Mouse (Mus musculus) retina, postnatal 1 day (tissue): ENCODE measurements around the gene Bmpr1b.
"Not testable (repeated sequence)": the region's sequence is repeated elsewhere in the genome, so short reads cannot be mapped to it uniquely, and the experiment has no call there.

ENCODE experiments used
- DNase-seq: peaks from one replicate; pipeline ENCODE4 v3.0.0-alpha.2; 2012

The Bmpr1b gene

DNA sequence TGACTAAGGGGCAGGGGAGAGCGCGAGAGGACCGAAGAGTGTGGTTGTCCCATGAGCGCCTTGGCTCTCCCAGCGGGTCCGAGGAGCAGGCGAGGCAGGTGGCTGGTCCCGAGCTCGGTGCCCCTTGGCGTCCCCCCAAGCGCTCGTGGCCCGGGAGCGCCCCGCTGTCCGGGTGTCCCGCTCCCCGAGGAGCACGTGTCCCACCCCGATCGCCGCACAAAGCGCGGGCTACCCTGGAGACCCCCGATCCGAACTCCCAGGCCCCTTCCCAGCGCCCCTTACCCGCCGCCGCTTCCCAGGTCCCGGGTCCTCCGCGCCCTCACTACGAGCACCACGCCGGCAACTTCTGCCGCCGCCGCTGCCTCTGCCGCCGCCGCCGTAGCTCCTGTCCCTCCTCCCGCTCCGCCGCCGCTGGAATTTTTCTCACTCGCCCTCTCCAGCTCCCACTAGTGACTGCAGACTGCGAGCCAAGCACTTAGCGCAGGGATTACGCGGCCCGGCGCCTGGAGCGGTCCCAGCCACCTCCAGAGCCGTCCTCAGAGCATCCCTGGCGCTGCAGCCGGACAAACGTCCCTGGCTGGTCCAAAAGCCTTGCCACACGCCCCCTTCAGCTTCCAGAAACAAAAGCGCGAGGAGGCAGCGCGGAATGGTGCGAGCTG, at the start of gene Bmpr1b:
TSS of gene Bmpr1b (minus strand) at position 563 of the 659 bp plus-strand sequence.
- DNase-seq = peak; percentile 91

DNA sequence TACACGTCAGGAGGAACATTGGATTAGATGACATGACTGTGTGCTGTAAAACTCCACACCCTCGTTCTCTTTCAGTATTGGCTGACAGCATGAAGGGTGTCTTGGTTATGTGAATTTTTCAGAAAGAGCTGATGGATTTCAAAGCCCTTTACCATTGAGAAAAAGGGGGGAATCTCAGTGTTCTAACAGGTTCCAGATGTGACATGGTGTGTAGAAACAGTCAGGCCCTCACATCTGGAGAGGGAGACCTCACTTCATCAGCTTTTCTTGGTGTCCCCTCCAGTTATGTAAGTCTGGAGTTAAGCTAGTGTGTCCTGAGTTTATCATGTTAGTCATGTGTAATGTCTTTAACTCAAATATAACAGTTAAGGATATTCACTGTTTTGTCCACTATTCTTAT, 43.6 kb upstream of the Bmpr1b start:
- DNase-seq = no peak

DNA sequence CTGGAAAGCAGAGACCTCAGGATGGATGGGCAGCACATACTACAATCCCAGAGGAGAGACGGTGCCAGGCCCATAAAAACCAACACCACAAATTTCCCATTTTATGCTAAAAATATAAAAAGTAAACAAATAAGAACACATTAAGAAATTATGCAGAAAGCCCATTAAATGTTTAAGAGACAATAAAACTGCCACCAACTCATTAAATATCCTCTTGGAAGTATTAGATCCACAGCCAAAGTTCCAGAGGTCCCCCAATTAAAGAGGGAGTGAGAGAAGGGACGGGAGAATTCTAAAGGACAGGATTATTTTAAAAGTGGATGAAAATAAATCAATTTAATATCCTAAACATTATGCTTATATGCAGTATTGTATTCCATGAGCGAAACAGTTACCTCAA, 43.0 kb upstream of the Bmpr1b start:
- DNase-seq = no peak

DNA sequence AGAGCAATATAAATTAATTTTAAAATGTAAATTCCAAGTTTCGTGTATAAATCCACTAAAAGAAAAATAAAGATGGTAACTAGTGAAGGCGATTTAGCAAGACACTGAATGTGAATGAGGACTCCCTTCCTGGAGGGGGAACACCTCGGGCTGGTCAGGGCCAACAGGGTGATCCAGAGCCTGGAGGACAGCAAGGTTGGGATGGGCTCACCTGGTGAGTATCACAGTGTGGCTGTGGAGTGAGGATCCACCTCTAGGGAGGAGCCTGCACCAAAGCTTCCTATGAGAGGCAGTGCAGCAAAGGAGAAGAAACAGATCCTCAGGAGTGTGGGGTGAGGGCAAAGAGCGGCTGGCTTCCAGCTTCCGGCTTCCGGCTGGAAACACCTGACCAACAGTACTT, 40.8 kb upstream of the Bmpr1b start:
- DNase-seq = no peak

DNA sequence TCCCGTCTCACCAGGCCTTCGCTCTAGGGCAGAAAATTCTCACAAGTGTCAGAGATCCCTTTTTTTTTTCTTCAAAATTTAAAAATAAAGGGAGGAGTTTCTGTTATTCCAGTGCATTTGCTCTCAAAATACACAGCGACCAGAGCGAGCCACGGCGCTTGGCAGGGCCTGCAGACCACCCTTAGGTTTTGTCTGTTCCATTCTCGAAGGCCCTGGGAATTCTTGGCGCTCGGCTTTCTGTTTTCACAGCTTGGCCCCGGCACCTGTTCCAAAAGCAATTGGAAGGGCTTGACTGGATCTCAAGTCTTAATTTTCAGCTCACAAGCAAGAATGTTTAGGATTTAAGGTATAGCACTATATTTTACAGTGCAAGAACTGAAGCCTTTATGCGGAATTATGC, 39.8 kb upstream of the Bmpr1b start:
- no peak for DNase-seq

DNA sequence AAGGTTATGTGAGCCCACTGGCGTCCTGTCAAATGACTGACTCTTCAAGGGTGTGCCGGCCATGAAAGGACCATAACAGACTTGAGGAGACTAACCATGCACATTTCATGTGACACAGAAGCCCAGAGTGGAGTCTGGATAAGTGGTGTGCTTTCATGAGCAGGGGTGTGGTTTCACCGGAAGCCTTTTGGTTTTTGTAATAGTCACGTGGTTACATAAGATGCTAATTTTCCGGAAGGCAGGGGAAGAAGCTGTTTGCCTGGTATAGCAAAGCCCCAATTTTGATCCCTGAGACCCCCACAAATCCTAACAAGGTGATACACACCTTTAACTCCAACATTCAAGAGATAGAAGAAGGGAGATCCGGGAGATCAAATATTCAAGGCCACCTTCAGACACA, 38.3 kb upstream of the Bmpr1b start:
- no peak for DNase-seq

DNA sequence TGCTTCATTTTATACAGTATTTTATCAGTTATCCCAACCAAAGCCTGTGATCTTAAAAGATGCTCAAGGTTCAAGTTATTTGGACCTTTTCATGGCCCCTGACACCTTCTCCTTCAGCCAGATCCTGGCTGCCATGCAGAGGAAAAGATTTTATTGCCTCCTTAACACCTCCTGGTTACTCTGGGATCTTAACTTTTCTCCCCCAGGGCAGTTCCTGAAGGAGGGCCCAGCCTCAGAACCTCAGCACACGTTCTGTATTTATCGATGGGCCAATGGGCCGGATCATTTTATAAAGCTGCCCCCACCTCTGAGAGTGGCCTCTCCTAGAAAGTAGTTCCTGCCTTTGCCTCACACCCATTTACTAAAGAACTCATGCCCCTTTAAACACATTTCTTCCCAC, 37.1 kb upstream of the Bmpr1b start:
- no peak for DNase-seq

DNA sequence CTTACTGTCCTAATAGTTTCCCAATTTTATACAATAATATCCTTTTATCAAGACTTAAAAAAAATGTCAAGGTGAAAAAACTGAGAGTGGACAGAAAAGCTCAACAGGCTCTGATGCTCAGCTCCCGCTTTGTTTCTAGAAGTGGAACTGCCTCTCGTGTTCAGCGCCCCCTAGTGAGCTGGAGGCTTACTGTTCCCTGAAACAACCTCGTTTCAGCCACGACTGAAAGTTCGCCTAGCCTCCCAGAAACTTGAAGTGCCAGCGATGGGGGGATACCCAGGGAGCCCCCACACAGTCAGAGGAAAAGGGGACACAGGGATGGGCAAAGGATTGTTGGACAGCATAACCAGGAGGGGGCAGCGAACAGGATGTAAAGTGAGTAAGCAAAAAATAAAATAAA, 26.9 kb upstream of the Bmpr1b start:
- no peak for DNase-seq

DNA sequence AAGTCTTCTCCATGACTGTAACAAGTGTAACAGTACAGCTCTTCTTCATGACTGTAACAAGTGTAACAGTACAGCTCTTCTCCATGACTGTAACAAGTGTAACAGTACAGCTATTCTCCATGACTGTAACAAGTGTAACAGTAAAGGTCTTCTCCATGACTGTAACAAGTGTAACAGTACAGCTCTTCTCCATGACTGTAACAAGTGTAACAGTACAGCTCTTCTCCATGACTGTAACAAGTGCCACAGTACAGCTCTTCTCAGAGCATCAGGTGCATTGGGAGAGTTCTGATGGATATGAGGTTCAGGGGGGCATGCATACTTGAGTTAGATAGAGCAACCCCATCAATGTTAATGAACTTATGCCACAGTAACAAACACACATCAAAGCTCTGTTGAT, 22.4 kb upstream of the Bmpr1b start:
- not testable (repeated sequence) for DNase-seq

DNA sequence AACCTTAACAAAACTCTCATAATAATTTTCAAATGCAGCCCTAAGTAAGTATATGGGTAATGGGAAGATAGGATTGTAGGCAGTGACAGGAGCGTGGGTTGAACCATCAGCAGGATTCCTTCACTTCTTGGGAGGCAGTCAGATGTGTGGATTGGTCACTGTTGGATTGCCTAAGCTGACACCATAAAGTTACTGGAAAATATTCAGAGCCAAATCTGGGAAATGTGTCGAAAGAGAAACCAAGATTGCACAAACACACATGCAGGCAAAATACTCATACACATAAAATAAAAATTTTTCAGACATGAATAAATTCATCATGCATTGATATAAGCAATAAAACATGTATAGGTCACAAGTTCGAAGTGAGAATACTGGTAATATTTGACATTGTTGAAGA, 17.3 kb upstream of the Bmpr1b start:
- DNase-seq = no peak

DNA sequence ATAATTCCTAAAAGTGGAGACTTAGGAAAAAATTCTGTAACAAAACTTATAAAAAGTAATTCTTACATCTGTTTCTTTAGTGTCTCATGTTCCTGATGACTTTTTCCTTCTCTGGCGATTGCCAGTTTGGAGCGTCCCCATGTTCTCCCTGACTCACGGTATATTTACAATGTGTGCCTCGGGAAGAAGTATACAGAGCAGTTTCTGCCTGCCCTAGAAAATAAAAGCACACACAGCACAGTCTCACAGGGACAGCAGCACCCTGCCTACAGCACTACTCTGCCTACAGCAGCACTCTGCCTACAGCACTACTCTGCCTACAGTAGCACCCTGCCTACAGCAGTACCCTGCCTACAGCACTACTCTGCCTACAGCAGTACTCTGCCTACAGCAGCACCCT, 4.8 kb upstream of the Bmpr1b start:
- no peak for DNase-seq

DNA sequence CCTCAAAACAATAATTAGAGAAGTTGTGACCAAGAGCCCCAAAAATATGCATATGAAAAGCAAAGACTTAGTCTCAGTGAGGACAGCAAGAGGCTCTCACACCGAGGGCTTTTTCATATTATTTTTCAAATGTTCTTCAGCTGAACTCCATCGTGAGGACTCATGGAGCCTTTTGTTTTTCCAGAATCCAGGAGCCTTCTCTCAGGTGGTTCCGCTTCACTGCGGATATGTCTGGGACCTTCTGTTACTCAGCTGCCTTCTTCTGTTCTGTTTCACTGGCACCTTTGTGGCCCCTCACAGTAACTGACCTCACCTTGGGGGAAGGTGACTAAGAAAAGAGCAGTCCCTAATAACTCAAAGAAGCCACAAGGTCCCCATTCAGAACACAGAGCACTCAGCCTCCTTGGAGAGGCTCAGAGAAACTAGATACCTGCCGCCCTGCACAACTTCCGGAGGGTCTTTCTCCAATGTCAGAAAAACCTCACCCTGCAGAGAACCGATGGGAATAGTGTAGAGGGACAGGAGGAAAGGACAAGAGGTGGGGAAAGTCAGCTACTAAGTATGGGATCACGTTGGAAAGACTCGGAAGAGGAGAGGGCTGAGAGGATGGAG, 868 bp downstream of the Bmpr1b start:
- no peak for DNase-seq

DNA sequence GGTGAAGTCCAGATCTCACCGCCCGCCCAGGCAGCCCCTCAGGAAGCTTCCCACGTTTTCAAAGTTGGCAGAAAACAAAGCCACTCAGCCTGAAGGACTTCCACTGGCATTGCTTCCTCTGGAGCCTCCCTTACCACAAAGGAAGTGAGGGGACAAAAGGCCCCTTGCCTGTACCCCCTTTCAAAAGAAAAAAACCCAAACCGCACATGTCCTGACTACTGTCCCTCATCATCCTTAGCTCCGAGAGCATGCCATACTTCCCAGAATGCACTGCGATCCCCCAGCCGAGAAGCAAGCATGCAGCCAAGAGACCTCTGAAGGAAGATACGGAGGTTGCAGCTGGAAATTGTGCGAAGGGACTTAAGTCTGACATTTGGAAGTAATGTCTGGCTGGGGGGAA, 4.2 kb downstream of the Bmpr1b start:
- DNase-seq = no peak

DNA sequence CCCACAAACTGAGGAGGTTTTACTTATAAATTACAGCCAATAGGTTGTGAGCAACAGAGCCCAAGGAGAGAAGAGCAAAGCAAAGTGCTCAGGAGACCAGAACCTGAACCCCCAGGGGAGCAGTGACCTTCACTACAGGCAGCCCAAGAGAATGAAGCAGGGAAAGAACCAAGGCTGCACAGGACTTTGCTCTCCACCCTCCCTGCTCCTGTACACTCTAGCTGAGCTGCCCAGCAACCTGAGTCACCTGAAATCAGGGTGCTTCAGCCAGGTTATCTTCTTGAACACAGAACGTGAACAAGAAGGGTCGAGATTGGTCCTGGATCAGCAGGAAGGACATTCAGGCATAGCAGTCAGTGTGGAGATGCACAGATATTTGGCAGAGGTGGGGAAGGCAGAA, 5.3 kb downstream of the Bmpr1b start:
- no peak for DNase-seq

DNA sequence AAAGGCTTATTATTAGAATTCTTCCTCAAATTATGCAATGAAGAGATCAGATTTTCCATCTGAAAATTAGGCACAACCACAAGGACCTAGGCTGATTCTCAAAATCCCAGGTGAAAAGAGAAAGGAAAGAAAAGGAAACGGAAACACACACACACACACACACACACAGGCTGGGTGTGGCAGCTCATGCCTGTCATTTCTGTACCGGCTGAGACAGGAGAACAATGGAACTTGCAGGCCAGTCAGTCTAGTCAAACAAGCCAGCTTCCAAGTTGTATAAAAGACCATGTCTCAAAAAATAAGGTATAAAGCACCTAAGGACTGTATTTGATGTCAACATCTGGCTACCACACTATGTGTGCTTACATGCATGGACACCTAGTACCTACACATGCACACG, 7.8 kb downstream of the Bmpr1b start:
- DNase-seq = no peak

DNA sequence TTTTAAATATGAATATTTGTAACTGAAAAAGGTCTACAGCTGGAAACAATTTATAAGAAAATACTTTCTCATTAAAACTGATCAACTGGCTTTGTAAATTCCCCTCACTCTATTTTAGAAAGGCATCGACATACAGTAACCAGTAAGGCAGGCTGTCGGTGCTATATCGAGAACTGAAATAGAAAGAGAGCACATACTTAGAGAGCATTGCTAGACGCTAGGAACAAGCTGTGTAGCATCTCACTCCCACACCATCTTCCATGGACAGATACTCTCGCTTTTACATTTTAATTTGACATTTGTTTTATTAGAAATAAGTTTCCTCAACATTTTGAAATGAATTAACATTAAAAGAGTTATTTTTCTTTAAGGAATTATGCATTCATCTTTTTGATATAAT, 17.2 kb downstream of the Bmpr1b start:
- DNase-seq = no peak

DNA sequence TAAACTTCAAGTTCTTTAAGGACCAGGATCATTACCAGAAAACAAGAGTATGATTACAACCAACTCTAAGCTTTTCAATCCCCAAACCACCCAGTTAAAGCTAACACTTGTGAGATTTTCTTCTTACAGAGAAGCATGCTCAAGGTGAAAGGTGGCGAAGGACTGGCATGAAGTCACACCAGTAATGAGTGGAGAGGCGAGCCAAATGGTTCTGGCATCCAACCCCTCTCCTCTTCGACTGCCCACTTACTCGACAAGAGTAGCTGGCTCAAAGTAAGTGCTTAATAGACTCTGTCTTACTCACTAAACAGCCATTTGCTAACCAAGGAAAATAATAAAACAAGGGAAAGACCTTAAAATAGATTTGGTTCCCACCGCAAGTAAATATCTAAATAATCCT, 30.4 kb downstream of the Bmpr1b start:
- DNase-seq = no peak

DNA sequence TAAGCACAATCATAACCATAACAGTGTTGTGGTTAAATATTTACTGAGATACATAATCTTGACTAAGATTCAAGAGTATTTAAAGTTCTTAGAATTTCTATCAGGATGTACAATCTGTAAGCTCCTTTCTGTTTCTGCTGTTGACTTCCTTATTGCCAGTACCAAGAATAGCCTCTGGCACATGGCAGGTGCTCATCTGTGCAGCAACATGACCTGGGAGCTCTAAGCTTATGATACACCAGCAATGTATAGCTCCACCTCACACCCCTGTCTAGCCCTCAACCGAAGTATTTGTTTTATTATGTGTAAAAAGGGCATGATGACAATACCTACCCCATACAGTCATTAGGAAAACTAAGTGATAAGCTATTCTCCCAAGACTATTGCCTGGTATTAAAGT, 42.8 kb downstream of the Bmpr1b start:
- no peak for DNase-seq

DNA sequence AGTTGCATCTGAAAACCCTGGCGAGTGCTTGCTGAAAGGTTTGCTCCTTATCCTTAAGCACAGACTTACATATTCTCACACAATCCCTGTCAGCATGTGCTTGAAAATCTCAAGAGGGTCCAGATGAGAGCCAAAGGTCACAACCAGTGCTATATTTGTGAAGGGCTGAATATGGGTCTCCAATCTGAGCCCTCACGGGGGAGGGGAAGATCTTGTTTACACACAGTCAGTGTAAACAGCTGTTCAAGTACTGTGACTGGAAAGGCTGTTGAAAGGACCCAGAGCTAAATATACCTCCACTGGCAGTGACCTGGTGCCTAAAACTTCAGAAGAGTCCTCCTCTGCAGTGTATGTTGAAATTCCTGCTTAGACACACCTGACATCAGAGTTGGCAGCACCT, 43.7 kb downstream of the Bmpr1b start:
- DNase-seq = peak; percentile 11

DNA sequence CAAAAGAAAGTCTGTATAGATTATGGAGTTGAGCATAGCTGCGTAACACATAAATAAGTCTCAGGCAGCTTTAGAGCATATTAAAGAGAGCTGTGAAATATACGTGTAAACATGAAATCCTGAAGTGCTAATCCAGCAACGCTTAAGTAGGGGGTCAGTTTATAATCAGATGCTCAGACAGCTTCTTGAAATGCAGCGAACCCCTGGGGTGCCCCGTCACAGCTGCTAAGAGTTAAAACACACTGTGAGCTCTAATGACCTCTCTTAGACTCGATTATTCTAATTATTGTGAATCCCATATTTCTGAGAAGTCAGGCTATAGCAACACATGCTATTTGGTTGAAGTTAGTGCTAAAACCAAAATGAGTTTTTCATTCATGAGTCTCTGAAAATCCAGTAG, 45.0 kb downstream of the Bmpr1b start:
- DNase-seq = peak; percentile 25

DNA sequence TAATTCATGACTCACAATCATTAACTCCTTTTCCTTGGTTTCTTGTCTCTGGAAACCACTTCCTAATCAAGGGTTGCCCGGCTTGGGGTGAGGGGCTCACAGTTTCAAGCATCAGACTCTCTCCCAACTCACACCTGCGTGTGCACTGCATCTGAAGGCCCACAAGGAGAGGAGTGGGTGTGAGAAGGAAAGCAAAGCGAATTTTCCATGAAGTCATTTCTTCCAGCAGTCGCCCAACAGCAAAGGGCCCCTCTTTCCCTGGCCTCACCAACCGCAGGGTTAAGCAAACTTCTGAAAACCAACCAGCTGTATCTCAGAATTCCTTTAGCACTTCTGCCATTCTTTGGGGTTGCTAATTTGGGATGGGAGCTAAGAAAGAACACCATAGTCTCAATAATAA, 46.8 kb downstream of the Bmpr1b start:
- no peak for DNase-seq

DNA sequence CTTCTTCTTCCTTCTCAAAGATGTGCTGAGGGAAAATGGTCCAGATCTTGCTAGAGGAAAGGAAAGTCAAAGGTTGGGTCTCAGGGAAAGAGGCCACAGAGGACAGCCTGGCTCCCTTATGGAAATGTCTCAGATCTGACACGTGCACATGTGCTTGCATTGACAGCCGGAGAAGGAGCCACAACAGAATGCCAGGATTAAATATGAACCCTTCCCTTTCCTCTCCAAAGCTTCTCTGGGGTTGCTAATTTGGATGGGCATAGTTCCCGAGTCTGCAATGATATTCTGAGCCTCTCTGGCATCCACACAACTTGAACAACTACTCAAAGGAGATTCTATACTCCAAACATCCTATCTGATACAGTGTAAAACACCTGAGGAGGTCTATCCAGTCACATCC, 48.4 kb downstream of the Bmpr1b start:
- DNase-seq = no peak

DNA sequence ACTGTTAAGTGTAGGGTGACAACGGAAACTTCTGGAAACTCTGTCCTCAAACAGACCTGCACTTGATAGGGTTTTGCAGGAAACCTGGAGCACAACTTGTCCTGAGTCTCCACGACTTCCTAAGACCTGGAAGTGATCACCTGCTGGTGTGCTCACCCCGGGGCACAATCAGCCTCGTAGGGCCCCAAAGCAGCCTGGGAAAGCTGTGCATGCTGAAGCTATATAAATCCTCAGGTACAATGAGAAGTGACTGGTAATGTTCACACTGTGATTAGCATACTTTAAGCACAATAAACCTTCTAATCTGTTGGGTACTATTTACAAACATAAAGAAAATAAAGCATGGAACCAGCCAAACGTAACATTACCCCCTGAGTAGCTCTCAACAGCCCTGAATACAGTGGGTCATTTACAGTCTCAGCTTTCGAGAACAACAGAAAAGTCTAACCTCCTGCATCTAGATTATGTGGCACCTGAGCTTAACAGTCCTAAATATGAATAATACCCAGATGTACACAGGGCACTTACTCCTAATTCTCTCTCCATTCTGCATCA, 54.4 kb downstream of the Bmpr1b start:
- DNase-seq = no peak

DNA sequence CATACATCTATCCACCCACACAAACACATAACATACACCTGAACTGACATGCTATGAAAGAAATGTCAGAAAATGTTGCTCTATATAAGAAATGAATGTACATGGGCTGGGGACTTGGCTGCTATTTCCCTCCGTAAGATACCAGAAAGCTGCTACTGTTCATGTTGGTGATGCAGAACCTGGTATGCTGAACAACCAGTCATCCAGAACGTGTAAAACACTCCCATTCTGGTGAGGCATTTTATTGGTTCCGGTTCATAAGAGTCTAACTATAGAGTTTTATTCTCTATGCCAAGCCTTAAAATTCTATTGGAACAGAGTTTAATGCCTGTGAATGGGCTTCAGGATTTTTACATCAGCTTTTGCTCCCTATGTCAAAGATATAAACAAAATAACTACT, 55.0 kb downstream of the Bmpr1b start:
- DNase-seq = no peak

DNA sequence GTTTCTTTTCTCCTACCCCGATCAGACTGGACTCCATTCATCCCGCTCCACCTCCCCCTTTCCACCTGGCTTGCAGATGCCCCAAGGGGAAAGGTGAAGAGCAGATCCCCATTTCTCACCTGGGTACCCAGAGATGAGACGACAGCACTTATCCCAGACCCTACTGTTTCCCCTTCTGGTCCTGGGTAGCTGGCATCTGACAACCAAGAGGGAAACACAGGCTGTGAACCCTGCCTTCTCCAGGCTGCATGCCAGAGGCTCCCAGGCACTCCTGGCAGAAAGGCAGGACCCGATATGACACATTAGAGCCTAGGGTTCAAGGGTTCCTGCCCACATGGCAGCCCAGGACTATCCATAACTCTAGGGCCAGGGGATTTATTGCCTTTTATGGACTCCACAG, 56.0 kb downstream of the Bmpr1b start:
- no peak for DNase-seq
